Mouse (Mus musculus) adrenal gland, adult 10 weeks (tissue): ENCODE results near the gene Usp36. TPM values are rescaled to one million over a fixed set of nuclear protein-coding genes. Genes with fewer than 3 reads are reported as not detected.

Experiments
- polyA plus RNA-seq: library from polyadenylated mRNA; stranded (reverse); fragments of 350-450 nt; fragmentation: Illumina TruSeq; extraction: RNeasy Lipid Tissue Mini Kit (QIAGEN cat#74804); gene quantifications from one replicate; pipeline ENCODE4 v1.2.3, GENCODE M21; 2014; ENCODE audit warnings: low read depth, low replicate concordance

The Usp36 gene
- polyA plus RNA-seq, result 3.4 TPM

GRCm38 (mm10) chr11:118289999-118290889, at the start of gene Usp36:
Gene Usp36 (minus strand): TSS chr11:118290244.

GRCm38 (mm10) chr11:118248150-118249011, 41.7 kb downstream of the Usp36 start, which contains the start of gene Cyth1:
Gene Cyth1 (minus strand): TSS chr11:118248592.

Other genes with a start within 250 kb of the Usp36 start
- not detected for gene Dnah17, start 159.6 kb downstream of the Usp36 start, polyA plus RNA-seq
- 37.4 TPM for gene Cyth1, start 41.7 kb downstream of the Usp36 start, polyA plus RNA-seq
- gene Cep295nl, start 52.3 kb upstream of the Usp36 start, polyA plus RNA-seq, result not detected
- 85.3 TPM for gene Timp2, start 65.5 kb upstream of the Usp36 start, polyA plus RNA-seq
- gene Lgals3bp, start 111.8 kb upstream of the Usp36 start, polyA plus RNA-seq, result 39.3 TPM
- gene Cant1, start 128.8 kb upstream of the Usp36 start, polyA plus RNA-seq, result 4.8 TPM
- gene C1qtnf1, start 138.0 kb upstream of the Usp36 start, polyA plus RNA-seq, result 5.8 TPM
- gene Engase, start 186.6 kb upstream of the Usp36 start, polyA plus RNA-seq, result 0.47 TPM